Mouse (Mus musculus) E14TG2a.4 (cell line): ENCODE data around the gene AU040320.

Experiments
- CTCF ChIP-seq: conservative IDR thresholded peaks from 2 replicates; pipeline ENCODE4 v1.5.1; 2014; ENCODE audit warnings: low read length
- NANOG ChIP-seq: IDR thresholded peaks from 2 replicates; pipeline ENCODE4 v1.6.1; 2014; ENCODE audit warnings: borderline replicate concordance, low read length, mixed read lengths
- POU5F1 ChIP-seq: IDR thresholded peaks from 2 replicates; pipeline ENCODE4 v1.6.1; 2014; ENCODE audit warnings: low read length, borderline replicate concordance

- TF ChIP-seq NANOG, result no peak
- no peak for TF ChIP-seq CTCF
- TF ChIP-seq POU5F1, result no peak
These were observed 21.2 kb upstream of the AU040320 start for GRCm38 (mm10) chr4:126732111-126732510.
